Mouse (Mus musculus) small intestine, adult 2 months (tissue): ENCODE data around the gene Rhbdl1. TPM values are rescaled to one million over a fixed set of nuclear protein-coding genes. Genes with fewer than 3 reads are reported as not detected.

Source experiments
- H3K27ac ChIP-seq: fragments of 200-500 bp; 2 replicates; pipeline ENCODE4 v1.5.1; 2012; ENCODE audit warnings: low read depth, low read length, control low read depth, inconsistent platforms; ENCODE audit not compliant: insufficient read depth
- H3K27me3 ChIP-seq: fragments of 200-500 bp; 2 replicates; pipeline ENCODE4 v1.6.1; 2012; ENCODE audit warnings: mild to moderate bottlenecking, moderate library complexity, low read length, inconsistent platforms; ENCODE audit not compliant: control insufficient read depth, insufficient read depth
- H3K36me3 ChIP-seq: fragments of 200-500 bp; 2 replicates; pipeline ENCODE4 v1.6.1; 2012; ENCODE audit warnings: mild to moderate bottlenecking, low read length, control low read depth, inconsistent platforms; ENCODE audit not compliant: control insufficient read depth, insufficient read depth
- H3K4me1 ChIP-seq: fragments of 200-500 bp; 2 replicates; pipeline ENCODE4 v1.6.1; 2012; ENCODE audit warnings: low read length, inconsistent platforms, mixed read lengths; ENCODE audit not compliant: control insufficient read depth, insufficient read depth, insufficient read length
- H3K4me3 ChIP-seq: fragments of 200-500 bp; 2 replicates; pipeline ENCODE4 v1.5.1; 2012; ENCODE audit warnings: low read depth, mild to moderate bottlenecking, control low read depth, inconsistent platforms, low read length, moderate library complexity
- CTCF ChIP-seq: fragments of 200-500 bp; IDR thresholded peaks from 2 replicates; pipeline ENCODE4 v1.5.1; 2012; ENCODE audit warnings: low read depth, mild to moderate bottlenecking, control low read depth, inconsistent platforms, low read length, moderate library complexity, mixed read lengths; ENCODE audit not compliant: insufficient replicate concordance, insufficient read length; ENCODE audit errors: extremely low read depth
- POLR2A ChIP-seq: fragments of 200-500 bp; IDR thresholded peaks from 2 replicates; pipeline ENCODE4 v1.6.1; 2012; ENCODE audit warnings: low read depth, mild to moderate bottlenecking, control low read depth, inconsistent platforms, low read length, moderate library complexity
- whole genome bisulfite sequencing: fragments of 180-500 bp; shearing (Covaris S2); methylation state at CpG from one replicate; pipeline ENCODE4 v1.1.7; 2018; 5-methylcytosine and 5-hydroxymethylcytosine counted together
- polyA plus RNA-seq: library from polyadenylated mRNA; depleted of rRNA; stranded (reverse); fragments of >200 nt; gene quantifications from 2 replicates; pipeline ENCODE4 v1.2.3, GENCODE M21; 2012

Gene Rhbdl1
- polyA plus RNA-seq, 1 experiment = 10.6 TPM

GRCm38 (mm10) chr17:25843122-25843521, 6.0 kb upstream of the Rhbdl1 start:
- H3K36me3 ChIP-seq = peaks cover 35% of the 10 kb centered on the region
- peak overlapping the region; percentile 92; the same call in 1 of the 2 replicates for H3K4me3 ChIP-seq
- peaks cover 14% of the 10 kb centered on the region for H3K4me1 ChIP-seq
- no peak overlapping the region; the same call in 1 of the 2 replicates for H3K27ac ChIP-seq
- TF ChIP-seq CTCF = no peak
- no peak for TF ChIP-seq POLR2A
- 68% methylated on average over 4 of the region's 4 CpGs for WGBS
- no peaks in the 10 kb centered on the region for H3K27me3 ChIP-seq

- no peaks in the 10 kb centered on the region for H3K27me3 ChIP-seq
- H3K4me1 ChIP-seq = peaks cover 14% of the 10 kb centered on the region
- TF ChIP-seq CTCF (no peak), POLR2A (no peak)
- peaks cover 35% of the 10 kb centered on the region for H3K36me3 ChIP-seq
- WGBS = 92% methylated on average over 3 of the region's 3 CpGs
- H3K4me3 ChIP-seq = no peak overlapping the region
- no peak overlapping the region for H3K27ac ChIP-seq
Measured at GRCm38 (mm10) chr17:25842509-25842908, 5.4 kb upstream of the Rhbdl1 start.

GRCm38 (mm10) chr17:25841117-25841880, 4.2 kb upstream of the Rhbdl1 start, which contains the start of gene Gm20683:
Gene Gm20683 (minus strand): TSS chr17:25841763.
- H3K27me3 ChIP-seq = no peaks in the 10 kb centered on the region
- H3K27ac ChIP-seq = no peak within 1 kb of the TSS
- peaks cover 23% of the 10 kb centered on the region for H3K4me1 ChIP-seq
- H3K36me3 ChIP-seq = peaks cover 35% of the 10 kb centered on the region
- no peak within 1 kb of the TSS for H3K4me3 ChIP-seq
- WGBS = 94% methylated on average over 22 of the region's 22 CpGs
- TF ChIP-seq POLR2A = no peak
- TF ChIP-seq CTCF = no peak

- H3K27me3 ChIP-seq = no peaks in the 10 kb centered on the region
- no peak for TF ChIP-seq CTCF
- TF ChIP-seq POLR2A = no peak
- H3K4me1 ChIP-seq = peaks cover 30% of the 10 kb centered on the region
- WGBS = 94% methylated on average over 6 of the region's 6 CpGs
- no peak overlapping the region for H3K27ac ChIP-seq
- peaks cover 35% of the 10 kb centered on the region for H3K36me3 ChIP-seq
- H3K4me3 ChIP-seq = no peak overlapping the region
Measured at GRCm38 (mm10) chr17:25840519-25840918, 3.4 kb upstream of the Rhbdl1 start.

- WGBS = 53% methylated on average over 14 of the region's 14 CpGs
- Histone ChIP-seq H3K36me3 (peaks cover 35% of the 10 kb centered on the region), H3K27me3 (no peaks in the 10 kb centered on the region), H3K4me3 (0 out of 2 replicates have a peak overlapping the region, but pooled peaks have one; percentile 11), H3K4me1 (peaks cover 38% of the 10 kb centered on the region), H3K27ac (peak overlapping the region; percentile 60; the same call in 1 of the 2 replicates)
- TF ChIP-seq CTCF (no peak), POLR2A (no peak)
Measured at GRCm38 (mm10) chr17:25839455-25840235, 2.5 kb upstream of the Rhbdl1 start.

GRCm38 (mm10) chr17:25838904-25839303, 1.8 kb upstream of the Rhbdl1 start:
- peaks cover 45% of the 10 kb centered on the region for H3K4me1 ChIP-seq
- H3K27ac ChIP-seq = peak overlapping the region; percentile 10; the same call in 1 of the 2 replicates
- H3K36me3 ChIP-seq = peaks cover 35% of the 10 kb centered on the region

GRCm38 (mm10) chr17:25837533-25837932, 438 bp upstream of the Rhbdl1 start:
- 80% methylated on average over 3 of the region's 3 CpGs for WGBS

More at GRCm38 (mm10) chr17:25838904-25839303, 1.8 kb upstream of the Rhbdl1 start:
- WGBS = 82% methylated on average over 4 of the region's 4 CpGs
- H3K4me3 ChIP-seq = no peak overlapping the region
- no peaks in the 10 kb centered on the region for H3K27me3 ChIP-seq
- TF ChIP-seq CTCF = no peak
- TF ChIP-seq POLR2A = no peak

More at GRCm38 (mm10) chr17:25837533-25837932, 438 bp upstream of the Rhbdl1 start:
- H3K27me3 ChIP-seq = no peaks in the 10 kb centered on the region
- no peak overlapping the region for H3K4me3 ChIP-seq
- peaks cover 35% of the 10 kb centered on the region for H3K36me3 ChIP-seq
- TF ChIP-seq POLR2A (no peak), CTCF (no peak)
- H3K27ac ChIP-seq = 0 out of 2 replicates have a peak overlapping the region, but pooled peaks have one; percentile 4
- peaks cover 39% of the 10 kb centered on the region for H3K4me1 ChIP-seq
